Mouse (Mus musculus): ENCODE data around the gene Cnbp. TPM values are rescaled to one million over a fixed set of nuclear protein-coding genes. Genes with fewer than 3 reads are reported as not detected.

Gene Cnbp
- polyA plus RNA-seq, 1 experiment = 196 TPM

GRCm38 (mm10) chr6:87793821-87794510, 56.9 kb downstream of the Cnbp start:
- no peak overlapping the region for H3ac ChIP-seq (ENCODE audit: control insufficient read depth, insufficient read length)
- H3K4me3 ChIP-seq = no peak overlapping the region
- H3K79me2 ChIP-seq (ENCODE audit: control insufficient read depth, insufficient read depth) = no peaks in the 10 kb centered on the region
- H3K27me3 ChIP-seq (ENCODE audit: control insufficient read depth, insufficient read depth, insufficient read length) = no peaks in the 10 kb centered on the region
- no peaks in the 10 kb centered on the region for H3K36me3 ChIP-seq (ENCODE audit: control insufficient read depth, insufficient read depth)
- TF ChIP-seq TCF12 (IDR thresholded peaks at IDR 0.05; ENCODE audit: insufficient read depth, poor library complexity, severe bottlenecking) (no peak), E2F4 (IDR thresholded peaks at IDR 0.05; ENCODE audit: insufficient read depth) (no peak)
- no peak overlapping the region for H3K4me2 ChIP-seq (ENCODE audit: low read depth)

Other genes starting within 250 kb of the Cnbp start
- 4.1 TPM for gene Aplf, start 178.9 kb downstream of the Cnbp start, polyA plus RNA-seq (2012; fragmentation: generic; extraction: Trizol)
- 0.04 TPM for gene Efcc1, start 120.2 kb downstream of the Cnbp start, polyA plus RNA-seq (2012; fragmentation: generic; extraction: Trizol)
- not detected for gene Gp9, start 73.0 kb downstream of the Cnbp start, polyA plus RNA-seq (2012; fragmentation: generic; extraction: Trizol)
- 14.8 TPM for gene Rab43, start 38.9 kb downstream of the Cnbp start, polyA plus RNA-seq (2012; fragmentation: generic; extraction: Trizol)
- gene Gm45140, start 15.3 kb downstream of the Cnbp start, polyA plus RNA-seq (2012; fragmentation: generic; extraction: Trizol) = 2.6 TPM
- 21.1 TPM for gene Isy1, start 12.3 kb downstream of the Cnbp start, polyA plus RNA-seq (2012; fragmentation: generic; extraction: Trizol)
- 94.2 TPM for gene Copg1, start 36.7 kb upstream of the Cnbp start, polyA plus RNA-seq (2012; fragmentation: generic; extraction: Trizol)
- 28.1 TPM for gene Hmces, start 62.8 kb upstream of the Cnbp start, polyA plus RNA-seq (2012; fragmentation: generic; extraction: Trizol)
- gene H1fx, start 130.5 kb upstream of the Cnbp start, polyA plus RNA-seq (2012; fragmentation: generic; extraction: Trizol) = 84.3 TPM
- 181 TPM for gene Rab7, start 194.2 kb upstream of the Cnbp start, polyA plus RNA-seq (2012; fragmentation: generic; extraction: Trizol)
- gene Rpn1, start 233.4 kb upstream of the Cnbp start, polyA plus RNA-seq (2012; fragmentation: generic; extraction: Trizol) = 128 TPM